Mouse (Mus musculus) megakaryocyte, embryonic 14.5 days (primary cell): ENCODE measurements at regions not wholly inside any gene's neighbourhood (a gene's known extent, or its start where the extent isn't known, plus 50 kb on each side); places are given as distances from the start of the nearest gene placed in this dataset.

ENCODE experiments used
- FLI1 ChIP-seq: IDR thresholded peaks from 2 replicates; pipeline ENCODE4 v1.6.1; 2012; ENCODE audit warnings: low read length, inconsistent platforms, mixed read lengths
- GATA1 ChIP-seq: IDR thresholded peaks from 3 replicates; pipeline ENCODE4 v1.6.1; 2012; ENCODE audit warnings: mixed read lengths, low read length, inconsistent platforms, borderline replicate concordance

DNA sequence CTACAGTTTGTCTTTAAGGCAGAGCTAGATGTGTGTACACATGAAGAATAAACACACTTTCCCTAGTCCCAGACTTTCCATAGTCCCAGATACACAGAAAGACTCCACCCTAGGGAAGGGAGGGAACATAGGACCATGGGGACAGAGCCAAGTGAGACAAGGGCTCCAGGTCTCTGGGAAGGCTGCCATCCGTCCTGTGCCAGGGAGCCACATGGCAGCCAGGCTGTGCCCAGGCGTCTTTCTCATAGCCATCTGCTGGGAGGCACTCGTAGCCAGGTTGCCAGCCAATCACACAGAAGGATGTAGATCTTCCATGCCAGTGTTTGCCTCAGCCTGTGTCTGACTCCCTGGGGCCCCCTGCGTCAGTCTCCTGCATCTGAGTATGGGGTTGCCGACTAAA is 242.7 kb upstream of the Prok2 start:
- TF ChIP-seq GATA1: no peak
- TF ChIP-seq FLI1: no peak
